Mouse (Mus musculus) liver, adult 2 months (tissue): ENCODE data around the gene Kptn. TPM values are rescaled to one million over a fixed set of nuclear protein-coding genes. Genes with fewer than 3 reads are reported as not detected.

Experiments used
- DNase-seq: peaks from one replicate; pipeline ENCODE4 v3.0.0-alpha.2; 2011; ENCODE audit warnings: low read depth, low spot score; ENCODE audit errors: extremely low read depth
- H3K27ac ChIP-seq: fragments of 200-500 bp; replicated peaks from 2 replicates; pipeline ENCODE4 v1.5.1; 2012; ENCODE audit warnings: low read depth, mild to moderate bottlenecking, control low read depth, inconsistent platforms, low read length; ENCODE audit not compliant: insufficient read depth
- H3K27me3 ChIP-seq: fragments of 200-500 bp; 2 replicates; pipeline ENCODE4 v1.6.1; 2012; ENCODE audit warnings: mild to moderate bottlenecking, moderate library complexity, low read length, inconsistent platforms; ENCODE audit not compliant: control insufficient read depth, insufficient read depth
- H3K36me3 ChIP-seq: fragments of 200-500 bp; 2 replicates; pipeline ENCODE4 v1.6.1; 2012; ENCODE audit warnings: low read length, inconsistent platforms; ENCODE audit not compliant: control insufficient read depth, insufficient read depth
- H3K4me1 ChIP-seq: fragments of 200-500 bp; 2 replicates; pipeline ENCODE4 v1.6.1; 2011; ENCODE audit warnings: low read length; ENCODE audit not compliant: control insufficient read depth, insufficient read depth
- H3K4me3 ChIP-seq: fragments of 200-500 bp; 2 replicates; pipeline ENCODE4 v1.5.1; 2011; ENCODE audit warnings: low read depth, mild to moderate bottlenecking, control low read depth, low read length, moderate library complexity; ENCODE audit not compliant: insufficient read depth
- H3K79me2 ChIP-seq: fragments of 200-500 bp; 2 replicates; pipeline ENCODE4 v1.6.1; 2012; ENCODE audit warnings: inconsistent platforms, mild to moderate bottlenecking, low read length, moderate library complexity; ENCODE audit not compliant: control insufficient read depth, insufficient read depth
- H3K9ac ChIP-seq: fragments of 200-500 bp; 2 replicates; pipeline ENCODE4 v1.6.1; 2012; ENCODE audit warnings: low read depth, mild to moderate bottlenecking, control low read depth, inconsistent platforms, low read length
- CTCF ChIP-seq: fragments of 200-500 bp; IDR thresholded peaks from 2 replicates; pipeline ENCODE4 v1.5.1; 2011; ENCODE audit warnings: low read depth, low read length, control low read depth
- POLR2A ChIP-seq: fragments of 200-500 bp; IDR thresholded peaks from 2 replicates; pipeline ENCODE4 v1.6.1; 2011; ENCODE audit warnings: low read length, control low read depth; ENCODE audit not compliant: insufficient read depth; ENCODE audit errors: extremely low read depth
- WGBS: fragments of 180-500 bp; shearing (Covaris S2); methylation state at CpG from one replicate; pipeline ENCODE4 v1.1.7; 2018; 5-methylcytosine and 5-hydroxymethylcytosine counted together
- polyA plus RNA-seq: library from polyadenylated mRNA; depleted of rRNA; stranded (reverse); fragments of >200 nt; gene quantifications from 2 replicates; pipeline ENCODE4 v1.2.3, GENCODE M21; 2012; rRNA removed
- total RNA-seq: library from RNA; depleted of rRNA; stranded (reverse); fragments of >200 nt; gene quantifications from 2 replicates; pipeline ENCODE4 v1.2.3, GENCODE M21; 2014; rRNA removed

The Kptn gene
- 18.0 and 19.9 TPM in 2 replicates for total RNA-seq
- 23.1 and 25.7 TPM in 2 replicates for polyA plus RNA-seq

DNA sequence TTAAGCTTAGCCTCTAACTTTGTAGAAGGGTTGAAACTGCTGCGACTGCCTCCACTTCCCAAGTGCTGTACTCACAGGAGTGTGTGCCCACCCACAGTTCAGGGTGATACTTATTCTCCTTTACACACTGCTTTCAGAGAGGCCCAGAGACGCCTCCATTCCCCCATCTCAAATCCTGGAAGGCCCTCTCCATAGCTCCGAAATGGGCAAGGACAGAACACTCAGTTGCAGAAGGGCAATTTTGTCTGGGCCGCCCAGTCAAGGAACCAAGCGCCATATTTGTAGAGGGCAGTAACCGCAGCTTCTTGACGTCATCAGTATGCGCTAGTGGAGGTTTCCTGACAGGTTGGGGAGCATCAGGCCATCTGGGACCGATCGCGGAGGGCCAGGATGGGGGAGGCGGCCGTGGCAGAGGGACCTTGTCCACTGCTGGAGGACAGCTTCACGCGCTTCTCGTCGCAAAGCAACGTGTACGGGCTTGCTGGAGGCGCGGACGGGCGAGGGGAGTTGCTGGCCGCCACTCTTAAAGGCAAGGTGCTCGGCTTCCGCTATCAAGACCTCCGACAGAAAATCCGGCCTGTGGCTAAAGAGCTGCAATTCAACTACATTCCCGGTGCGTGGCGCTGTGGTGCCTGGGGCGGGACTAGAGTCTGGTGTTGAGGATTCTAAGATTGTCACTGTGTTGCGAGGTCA is at the start of gene Kptn:
Gene Kptn, plus strand, starts transcription at position 327 of the 693 bp plus-strand sequence.
- WGBS: under 1% methylated on average over 33 of the region's 33 CpGs
- H3K79me2 ChIP-seq: no peaks in the 10 kb centered on the region

DNA sequence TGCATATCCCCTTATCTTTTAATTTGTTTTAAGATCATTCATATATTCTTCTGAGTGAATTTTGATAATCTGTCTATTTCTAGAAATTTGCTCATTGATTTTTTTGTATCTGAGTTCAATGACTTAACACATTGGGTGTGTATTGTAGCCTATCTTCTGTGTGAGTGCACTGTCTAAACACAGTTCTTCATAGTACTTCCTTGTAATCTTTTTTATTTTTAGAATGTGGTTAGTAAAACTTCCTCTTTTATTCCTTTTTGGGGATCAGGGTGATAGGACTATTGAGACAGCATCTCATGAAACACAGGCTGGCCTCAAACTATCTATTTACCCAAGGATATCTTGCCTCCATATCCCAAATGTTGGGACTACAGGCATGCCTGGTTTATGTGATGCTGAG is 48.8 kb upstream of the Kptn start:
- H3K36me3 ChIP-seq: no peaks in the 10 kb centered on the region
- no peak for TF ChIP-seq CTCF
- TF ChIP-seq POLR2A: no peak
- H3K27ac ChIP-seq: no peak overlapping the region
- H3K79me2 ChIP-seq: no peaks in the 10 kb centered on the region
- H3K4me1 ChIP-seq: peaks cover 2% of the 10 kb centered on the region; the same call in 1 of the 2 replicates
- H3K4me3 ChIP-seq: no peak overlapping the region
- no peak overlapping the region for H3K9ac ChIP-seq
- H3K27me3 ChIP-seq: no peaks in the 10 kb centered on the region
- DNase-seq: no peak

More for the DNA sequence above, at the start of gene Kptn:
- Histone ChIP-seq H3K27ac (peak within 1 kb of the TSS; percentile 68), H3K36me3 (peaks cover 2% of the 10 kb centered on the region; the same call in 1 of the 2 replicates), H3K4me3 (peak within 1 kb of the TSS; percentile 82), H3K27me3 (no peaks in the 10 kb centered on the region), H3K4me1 (peaks cover 3% of the 10 kb centered on the region; the same call in 1 of the 2 replicates), H3K9ac (peak within 1 kb of the TSS; percentile 88)
- peak; percentile 88 for DNase-seq
- TF ChIP-seq POLR2A (0 out of 2 replicates have a peak, but pooled peaks have one; percentile 12), CTCF (peak; percentile 90)

DNA sequence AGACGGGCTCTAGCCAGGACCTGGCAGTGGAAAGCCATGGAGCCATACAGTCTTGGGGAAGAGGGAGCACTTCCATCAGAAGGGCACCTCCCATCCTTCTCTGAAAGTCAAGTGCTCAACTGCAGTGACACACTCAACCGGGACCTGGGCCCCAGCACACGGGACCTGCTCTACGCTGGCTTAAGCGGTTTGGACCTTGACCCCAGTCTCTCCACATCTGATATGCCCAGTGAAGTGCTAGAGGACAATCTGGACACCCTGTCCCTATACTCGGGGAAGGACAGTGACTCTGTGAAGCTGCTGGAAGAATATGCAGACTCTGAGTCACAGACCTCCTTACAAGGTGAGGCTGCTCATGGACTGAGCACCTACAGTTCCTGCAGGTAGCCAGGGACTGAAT is 47.8 kb upstream of the Kptn start:
- Histone ChIP-seq H3K9ac (no peak overlapping the region), H3K4me1 (peaks cover 2% of the 10 kb centered on the region; the same call in 1 of the 2 replicates), H3K27me3 (no peaks in the 10 kb centered on the region), H3K27ac (no peak overlapping the region), H3K4me3 (no peak overlapping the region), H3K79me2 (no peaks in the 10 kb centered on the region), H3K36me3 (no peaks in the 10 kb centered on the region)
- TF ChIP-seq POLR2A (no peak), CTCF (no peak)
- peak; percentile 65 for DNase-seq
- WGBS: 48% methylated on average over 6 of the region's 6 CpGs

DNA sequence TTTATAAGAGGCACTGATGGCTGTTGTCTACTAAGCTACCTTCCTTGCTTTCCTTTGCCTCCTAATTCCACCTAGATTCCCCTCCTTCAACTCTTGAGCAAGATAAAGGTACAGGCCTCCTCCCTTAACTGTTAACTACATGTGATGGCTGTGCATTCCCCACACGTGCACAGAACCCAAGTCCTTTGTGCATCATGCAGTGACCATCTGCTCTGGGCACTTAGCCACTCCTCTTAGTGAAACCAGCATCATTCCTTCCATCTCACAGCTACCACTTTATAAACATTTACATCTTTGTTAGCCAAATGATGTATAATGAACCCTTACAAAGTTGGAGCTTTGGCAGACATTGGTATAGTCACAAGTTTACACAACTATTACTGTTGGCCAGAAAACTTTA is 39.7 kb upstream of the Kptn start:
- no peaks in the 10 kb centered on the region for H3K4me1 ChIP-seq
- WGBS: 67% methylated on average over 1 of the region's 1 CpGs

DNA sequence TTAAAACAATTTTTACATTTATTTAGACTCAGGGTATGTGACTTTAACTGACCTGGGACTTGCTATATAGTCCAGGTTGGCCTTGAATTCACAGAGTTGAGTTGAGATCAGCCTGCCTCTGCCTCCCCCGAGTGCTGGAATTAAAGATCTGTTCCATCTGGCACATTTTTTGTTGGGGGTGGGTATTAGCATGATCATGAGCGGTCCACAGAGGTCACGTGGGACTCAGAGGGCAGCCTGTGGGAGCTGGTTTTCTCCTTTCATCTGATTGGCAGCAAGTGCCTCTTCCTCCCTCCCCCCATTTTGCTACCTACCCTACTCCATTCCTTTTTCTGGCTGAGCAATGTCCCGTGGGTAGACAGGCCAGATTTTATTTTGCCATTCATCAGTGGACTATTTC is 39.1 kb upstream of the Kptn start:
- 69% methylated on average over 4 of the region's 4 CpGs for WGBS

More for the DNA sequence above, 39.7 kb upstream of the Kptn start:
- Histone ChIP-seq H3K27me3 (no peaks in the 10 kb centered on the region), H3K9ac (no peak overlapping the region), H3K27ac (no peak overlapping the region), H3K4me3 (no peak overlapping the region), H3K36me3 (no peaks in the 10 kb centered on the region), H3K79me2 (no peaks in the 10 kb centered on the region)
- no peak for DNase-seq
- TF ChIP-seq POLR2A: no peak
- no peak for TF ChIP-seq CTCF

DNA sequence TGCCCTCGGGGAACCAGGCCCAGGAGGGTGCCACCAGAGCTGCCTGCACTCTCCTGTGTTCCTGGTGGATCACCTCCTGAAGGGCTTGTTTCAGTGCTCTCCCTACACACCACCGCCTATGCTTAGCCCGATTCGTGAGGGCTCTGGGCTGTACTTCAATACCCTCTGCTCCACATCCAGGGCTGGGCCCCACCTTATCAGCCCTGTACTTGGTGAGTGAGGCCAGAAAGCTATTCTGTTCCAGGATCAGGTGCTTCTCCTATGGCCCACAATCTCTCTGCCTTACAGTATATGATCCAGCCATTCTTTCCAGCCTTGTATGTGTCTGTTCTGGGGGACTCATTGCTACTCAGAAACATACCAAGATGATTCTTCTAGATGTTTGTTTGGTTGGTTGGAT is 36.3 kb upstream of the Kptn start:
- no peak overlapping the region for H3K9ac ChIP-seq
- H3K27me3 ChIP-seq: no peaks in the 10 kb centered on the region
- no peaks in the 10 kb centered on the region for H3K36me3 ChIP-seq
- H3K79me2 ChIP-seq: no peaks in the 10 kb centered on the region
- H3K4me1 ChIP-seq: no peaks in the 10 kb centered on the region
- WGBS: 68% methylated on average over 4 of the region's 4 CpGs
- DNase-seq: no peak
- no peak overlapping the region for H3K27ac ChIP-seq
- H3K4me3 ChIP-seq: no peak overlapping the region
- TF ChIP-seq CTCF: no peak
- TF ChIP-seq POLR2A: no peak

More for the DNA sequence above, 39.1 kb upstream of the Kptn start:
- DNase-seq: no peak
- Histone ChIP-seq H3K27me3 (no peaks in the 10 kb centered on the region), H3K79me2 (no peaks in the 10 kb centered on the region), H3K9ac (no peak overlapping the region), H3K36me3 (no peaks in the 10 kb centered on the region), H3K27ac (no peak overlapping the region), H3K4me1 (no peaks in the 10 kb centered on the region), H3K4me3 (no peak overlapping the region)
- TF ChIP-seq CTCF (no peak), POLR2A (no peak)
